In genomic region chr6:101353701-101354100, GRCm38 (mm10) we compare ENCODE assay signal across 14 mouse cellular contexts. TPM values are rescaled to one million over a fixed set of nuclear protein-coding genes. Genes with fewer than 3 reads are reported as not detected.
DNase-seq lines count a peak whose midpoint lies in the region; ATAC-seq and TF ChIP-seq lines count a peak whose summit lies in the region.
"Had no signal": no experiment of that assay in that cellular context is flagged by ENCODE, and none has a peak within 500 bp of the region (broad histone marks: within the 10 kb centered on the region; RNA-seq: fewer than 3 reads in every experiment).

No protein-coding gene starts in this region.

- no peak overlapping the region for H3K4me3 ChIP-seq in heart, embryonic 14.5 days (ENCODE audit: control insufficient read depth in 1 of 2, insufficient read depth in 1 of 2, low read depth in 1 of 2, low read length in 2 of 2)
- no peak overlapping the region for H3K4me3 ChIP-seq in kidney, embryonic 16.5 days (ENCODE audit: low read length)
- H3K4me3 ChIP-seq in midbrain, postnatal 0 days (ENCODE audit: low read depth, low read length), result no peak overlapping the region
- H3K4me3 ChIP-seq in midbrain, embryonic 15.5 days, result no peak overlapping the region
- H3K4me3 ChIP-seq: limb, embryonic 13.5 days; myocyte had no signal

- peak overlapping the region; percentile 35; the same call in 1 of the 2 replicates for H3K9ac ChIP-seq in heart, embryonic 14.5 days (ENCODE audit: low read length)
- no peak overlapping the region for H3K9ac ChIP-seq in kidney, embryonic 16.5 days (replicated peaks; ENCODE audit: low read length)
- no peak overlapping the region for H3K9ac ChIP-seq in midbrain, postnatal 0 days (replicated peaks; ENCODE audit: low read length, poor library complexity, severe bottlenecking)
- H3K9ac ChIP-seq in midbrain, embryonic 15.5 days, result no peak overlapping the region
- H3K9ac ChIP-seq: limb, embryonic 13.5 days had no signal

- TF ChIP-seq CTCF in midbrain, postnatal 0 days (IDR thresholded peaks at IDR 0.05), result 0 out of 2 replicates have a peak, but pooled peaks have one; percentile 8

- peaks cover 27 to 72% of the 10 kb centered on the region in 2 experiments for H3K4me1 ChIP-seq in heart, embryonic 14.5 days (ENCODE audit: control insufficient read depth in 2 of 2, insufficient read depth in 2 of 2, low read length in 2 of 2)
- H3K4me1 ChIP-seq in kidney, embryonic 16.5 days (ENCODE audit: insufficient read depth, low read length), result peaks cover 24% of the 10 kb centered on the region
- no peaks in the 10 kb centered on the region for H3K4me1 ChIP-seq in midbrain, postnatal 0 days (ENCODE audit: insufficient read depth, low read length)
- peaks cover 19% of the 10 kb centered on the region for H3K4me1 ChIP-seq in midbrain, embryonic 15.5 days

- H3K27ac ChIP-seq in heart, embryonic 14.5 days (replicated peaks in 1 of 2; ENCODE audit: control insufficient read depth in 1 of 2, insufficient read depth in 1 of 2, low read depth in 2 of 2, low read length in 2 of 2), result peak overlapping the region; percentile 77 to 84
- H3K27ac ChIP-seq in kidney, embryonic 16.5 days (ENCODE audit: low read length), result no peak overlapping the region
- no peak overlapping the region for H3K27ac ChIP-seq in midbrain, postnatal 0 days (ENCODE audit: low read depth, low read length)
- H3K27ac ChIP-seq in midbrain, embryonic 15.5 days, result no peak overlapping the region
- H3K27ac ChIP-seq: limb, embryonic 13.5 days; macrophage had no signal

- H3K27me3 ChIP-seq in heart, embryonic 14.5 days (ENCODE audit: control insufficient read depth, insufficient read depth, low read length), result no peaks in the 10 kb centered on the region
- H3K27me3 ChIP-seq in kidney, embryonic 16.5 days (ENCODE audit: insufficient read depth, low read length), result no peaks in the 10 kb centered on the region
- H3K27me3 ChIP-seq in midbrain, postnatal 0 days (ENCODE audit: insufficient read depth, low read length), result no peaks in the 10 kb centered on the region
- 0 out of 2 replicates have a peak, but pooled peaks cover 1% of the 10 kb centered on the region for H3K27me3 ChIP-seq in midbrain, embryonic 15.5 days (replicated peaks)
- H3K27me3 ChIP-seq: CH12.LX; limb, embryonic 13.5 days; Patski had no signal

- H3K36me3 ChIP-seq in heart, embryonic 14.5 days (ENCODE audit: control insufficient read depth, insufficient read depth, low read length), result peaks cover 6% of the 10 kb centered on the region; the same call in 1 of the 2 replicates
- no peaks in the 10 kb centered on the region for H3K36me3 ChIP-seq in kidney, embryonic 16.5 days (ENCODE audit: insufficient read depth, low read length)
- no peaks in the 10 kb centered on the region for H3K36me3 ChIP-seq in midbrain, postnatal 0 days (ENCODE audit: insufficient read depth, low read length)
- H3K36me3 ChIP-seq in midbrain, embryonic 15.5 days (replicated peaks), result no peaks in the 10 kb centered on the region

- no peak for ATAC-seq in heart, embryonic 14.5 days (ENCODE audit: insufficient number of reproducible peaks, insufficient read depth, low FRiP score, low read depth)
- ATAC-seq in kidney, embryonic 16.5 days (ENCODE audit: low FRiP score, low TSS enrichment), result no peak
- ATAC-seq in midbrain, postnatal 0 days (ENCODE audit: low FRiP score), result no peak
- no peak; the same call in 1 of the 2 replicates for ATAC-seq in midbrain, embryonic 15.5 days (replicated peaks)

- peak overlapping the region; percentile 47 for H3K4me2 ChIP-seq in heart, embryonic 14.5 days (ENCODE audit: low read length)
- H3K4me2 ChIP-seq in kidney, embryonic 16.5 days (replicated peaks; ENCODE audit: low read depth, low read length), result no peak overlapping the region
- no peak overlapping the region for H3K4me2 ChIP-seq in midbrain, postnatal 0 days (ENCODE audit: low read depth, low read length, poor library complexity, severe bottlenecking)
- H3K4me2 ChIP-seq in midbrain, embryonic 15.5 days, result no peak overlapping the region

- DNase-seq in heart, adult 18-20 months, result no peak
- DNase-seq in kidney, postnatal 14 days, result peak; percentile 44
- DNase-seq in midbrain, postnatal 0 days (ENCODE audit: low spot score), result no peak
- DNase-seq in embryo, embryonic 10 days (ENCODE audit: low spot score), result no peak
- DNase-seq: adrenal gland, adult 2 months; cerebellum, postnatal 36 days had no signal

- 59% methylated on average over 7 of the region's 7 CpGs for WGBS in heart, embryonic 14.5 days
- WGBS in kidney, embryonic 16.5 days, result 76% methylated on average over 7 of the region's 7 CpGs
- 45% methylated on average over 7 of the region's 7 CpGs for WGBS in midbrain, postnatal 0 days
- WGBS in midbrain, embryonic 15.5 days, result 44% methylated on average over 7 of the region's 7 CpGs

- H3K9me3 ChIP-seq in heart, embryonic 14.5 days (ENCODE audit: control insufficient read depth, low read length), result no peaks in the 10 kb centered on the region
- H3K9me3 ChIP-seq in kidney, embryonic 16.5 days (ENCODE audit: low read length), result no peaks in the 10 kb centered on the region
- no peaks in the 10 kb centered on the region for H3K9me3 ChIP-seq in midbrain, postnatal 0 days (ENCODE audit: low read length)
- no peaks in the 10 kb centered on the region for H3K9me3 ChIP-seq in midbrain, embryonic 15.5 days
- H3K9me3 ChIP-seq: limb, embryonic 13.5 days had no signal

RNA-seq across cellular contexts. Expression of gene Pdzrn3, which starts 24.0 kb away (rescaled TPM):
- polyA plus RNA-seq in heart, embryonic 14.5 days (2014; fragmentation: Nextera tagmentation; extraction: Ambion mirVana), result 14.5 and 16.5 TPM in 2 replicates
- total RNA-seq in heart, adult 18-20 months (2021), result 10 to 100 TPM; 28.7 to 33.5 TPM
- polyA plus RNA-seq in kidney, embryonic 16.5 days (2015; fragmentation: Nextera tagmentation; extraction: Ambion mirVana), result 8.6 and 8.7 TPM in 2 replicates
- 26.0 and 27.2 TPM in 2 replicates for total RNA-seq in midbrain, postnatal 0 days (2014; rRNA removed)
- 10.7 and 10.8 TPM in 2 replicates for polyA plus RNA-seq in midbrain, postnatal 0 days (2015; fragmentation: Nextera tagmentation; extraction: Ambion mirVana)
- 20.2 and 22.4 TPM in 2 replicates for polyA plus RNA-seq in midbrain, embryonic 15.5 days (2015; fragmentation: Nextera tagmentation; extraction: Ambion mirVana)
- total RNA-seq: CH12.LX had no signal
- polyA plus RNA-seq: macrophage had no signal

Comparison
In these comparisons a context has a peak if more than half of its experiments do, and no peak if none do; other contexts are left out.
1. H3K27ac ChIP-seq: peak in heart, embryonic 14.5 days (2 of 2); none in kidney, embryonic 16.5 days (single experiment), midbrain, postnatal 0 days (single experiment) and midbrain, embryonic 15.5 days (single experiment).